Mouse (Mus musculus) lung, postnatal 10 days (tissue): Measurements from ENCODE around the gene Rcsd1.

Source experiments
- DNase-seq: peaks from one replicate; pipeline ENCODE4 v3.0.0; 2021

Gene Rcsd1

GRCm38 (mm10) chr1:165709629-165710256 is at the start of gene Rcsd1:
Gene Rcsd1, minus strand, starts transcription at chr1:165709757.
- DNase-seq: no peak

- DNase-seq: no peak
Measured at GRCm38 (mm10) chr1:165755194-165755593, 45.6 kb upstream of the Rcsd1 start.

GRCm38 (mm10) chr1:165754205-165754604 is 44.6 kb upstream of the Rcsd1 start:
- no peak for DNase-seq

- no peak for DNase-seq
Measured at GRCm38 (mm10) chr1:165751838-165752237, 42.3 kb upstream of the Rcsd1 start.

GRCm38 (mm10) chr1:165751142-165751541 is 41.6 kb upstream of the Rcsd1 start:
- DNase-seq: no peak

- no peak for DNase-seq
Measured at GRCm38 (mm10) chr1:165748053-165748452, 38.5 kb upstream of the Rcsd1 start.

GRCm38 (mm10) chr1:165741989-165742388 is 32.4 kb upstream of the Rcsd1 start:
- DNase-seq: no peak

- no peak for DNase-seq
Measured at GRCm38 (mm10) chr1:165738985-165739384, 29.4 kb upstream of the Rcsd1 start.

- DNase-seq: no peak
Measured at GRCm38 (mm10) chr1:165737867-165738266, 28.3 kb upstream of the Rcsd1 start.

- peak; percentile 39 for DNase-seq
Measured at GRCm38 (mm10) chr1:165737451-165737850, 27.9 kb upstream of the Rcsd1 start.

GRCm38 (mm10) chr1:165735826-165736818 is 26.6 kb upstream of the Rcsd1 start:
- DNase-seq: peak; percentile 95

- no peak for DNase-seq
Measured at GRCm38 (mm10) chr1:165734840-165735239, 25.3 kb upstream of the Rcsd1 start.

GRCm38 (mm10) chr1:165731553-165731952 is 22.0 kb upstream of the Rcsd1 start:
- DNase-seq: no peak

- no peak for DNase-seq
Measured at GRCm38 (mm10) chr1:165730129-165730528, 20.6 kb upstream of the Rcsd1 start.

- no peak for DNase-seq
Measured at GRCm38 (mm10) chr1:165728057-165728639, 18.6 kb upstream of the Rcsd1 start.

- no peak for DNase-seq
Measured at GRCm38 (mm10) chr1:165726986-165727385, 17.4 kb upstream of the Rcsd1 start.

- DNase-seq: no peak
Measured at GRCm38 (mm10) chr1:165725039-165725644, 15.6 kb upstream of the Rcsd1 start.

GRCm38 (mm10) chr1:165724219-165725033 is 14.9 kb upstream of the Rcsd1 start:
- no peak for DNase-seq

- no peak for DNase-seq
Measured at GRCm38 (mm10) chr1:165722531-165723123, 13.1 kb upstream of the Rcsd1 start.

- peak; percentile 75 for DNase-seq
Measured at GRCm38 (mm10) chr1:165718543-165719105, 9.1 kb upstream of the Rcsd1 start.
